Mouse (Mus musculus) midbrain, embryonic 13.5 days (tissue): Measurements from ENCODE around the gene Ltbp4. TPM values are rescaled to one million over a fixed set of nuclear protein-coding genes. Genes with fewer than 3 reads are reported as not detected.

Source experiments
- ATAC-seq: fragments of 200-750 bp; cut with Nextera tagmentation; 2 replicates; pipeline ENCODE4 v1.8.0; 2017; ENCODE audit warnings: mild to moderate bottlenecking, moderate TSS enrichment, moderate library complexity
- H3K27ac ChIP-seq: fragments of 300-500 bp; sonication (generic); 2 replicates; pipeline ENCODE4 v1.5.1; 2015; ENCODE audit warnings: inconsistent platforms, mild to moderate bottlenecking, moderate library complexity
- H3K27me3 ChIP-seq: fragments of 300-500 bp; sonication (generic); 2 replicates; pipeline ENCODE4 v1.6.1; 2015; ENCODE audit warnings: mild to moderate bottlenecking, inconsistent platforms
- H3K36me3 ChIP-seq: fragments of 300-500 bp; sonication (generic); 2 replicates; pipeline ENCODE4 v1.6.1; 2015; ENCODE audit warnings: mild to moderate bottlenecking, inconsistent platforms
- H3K4me1 ChIP-seq: fragments of 300-500 bp; sonication (generic); replicated peaks from 2 replicates; pipeline ENCODE4 v1.6.1; 2015; ENCODE audit warnings: inconsistent platforms
- H3K4me2 ChIP-seq: fragments of 300-500 bp; sonication (generic); replicated peaks from 2 replicates; pipeline ENCODE4 v1.6.1; 2015; ENCODE audit warnings: moderate library complexity, mild to moderate bottlenecking, inconsistent platforms
- H3K4me3 ChIP-seq: fragments of 300-500 bp; sonication (generic); replicated peaks from 2 replicates; pipeline ENCODE4 v1.5.1; 2015; ENCODE audit warnings: mild to moderate bottlenecking, inconsistent platforms
- H3K9ac ChIP-seq: fragments of 300-500 bp; sonication (generic); replicated peaks from 2 replicates; pipeline ENCODE4 v1.6.1; 2015; ENCODE audit warnings: mild to moderate bottlenecking, inconsistent platforms
- H3K9me3 ChIP-seq: fragments of 300-500 bp; sonication (generic); 2 replicates; pipeline ENCODE4 v1.6.1; 2016; ENCODE audit warnings: mild to moderate bottlenecking, inconsistent platforms
- whole genome bisulfite sequencing: fragments of 180-500 bp; shearing (Covaris S2); methylation state at CpG from one replicate; pipeline ENCODE4 v1.1.7; 2015; 5-methylcytosine and 5-hydroxymethylcytosine counted together
- polyA plus RNA-seq: library from polyadenylated mRNA; unstranded; fragments of >200 nt; fragmentation: Nextera tagmentation; extraction: Ambion mirVana; gene quantifications from 2 replicates; pipeline ENCODE4 v1.2.1, GENCODE M21; 2015

Gene Ltbp4
- polyA plus RNA-seq, 1 experiment from 2014 or later: 9.1 TPM

DNA sequence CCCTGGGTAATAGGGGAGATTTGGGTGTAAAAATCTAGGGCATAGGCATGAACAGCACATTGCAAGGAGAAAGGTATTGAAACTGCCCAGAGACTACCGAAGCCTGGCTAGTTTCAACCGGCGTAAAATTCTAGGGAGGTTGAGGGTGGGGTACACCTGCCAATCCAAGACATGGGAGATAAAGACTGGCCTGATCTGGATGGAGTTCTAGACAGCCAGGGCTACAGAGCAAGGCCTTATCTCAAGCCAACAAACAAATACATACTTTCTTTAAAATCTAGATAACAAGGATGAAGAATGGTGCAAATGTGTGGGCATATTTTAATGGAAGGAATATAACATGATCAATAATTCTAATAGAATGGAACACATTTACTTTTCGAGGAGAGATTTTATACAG lies 17.3 kb upstream of the Ltbp4 start:
- Histone ChIP-seq H3K9ac (peak overlapping the region; percentile 77), H3K27me3 (peaks cover 32% of the 10 kb centered on the region), H3K9me3 (no peaks in the 10 kb centered on the region), H3K36me3 (peaks cover 35% of the 10 kb centered on the region), H3K4me3 (peak overlapping the region; percentile 67), H3K4me1 (peaks cover 30% of the 10 kb centered on the region), H3K27ac (0 out of 2 replicates have a peak overlapping the region, but pooled peaks have one; percentile 73), H3K4me2 (peak overlapping the region; percentile 71)
- no peak for ATAC-seq
- 56% methylated on average over 4 of the region's 4 CpGs for WGBS

DNA sequence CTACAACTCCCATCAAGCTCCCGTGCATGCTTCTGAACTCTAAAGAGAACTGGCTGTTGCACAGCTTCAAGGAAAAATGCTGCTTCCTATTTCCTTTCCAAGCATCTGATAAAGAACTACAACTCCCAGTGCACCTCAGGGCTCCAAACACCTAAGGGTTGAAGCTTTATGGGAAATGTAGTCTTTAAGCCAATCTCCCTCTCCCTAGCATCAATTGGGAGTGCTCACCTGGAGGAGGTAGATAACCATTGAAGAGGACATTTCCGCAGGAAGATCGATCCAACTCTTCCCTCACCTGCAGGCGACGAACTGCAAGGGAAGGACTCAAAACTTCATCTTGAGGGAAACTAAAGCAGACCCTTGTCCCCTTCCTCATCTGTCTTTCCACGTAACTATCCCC lies 16.7 kb upstream of the Ltbp4 start:
- Histone ChIP-seq H3K4me2 (peak overlapping the region; percentile 71), H3K27ac (no peak overlapping the region), H3K9ac (peak overlapping the region; percentile 77; the same call in 1 of the 2 replicates), H3K27me3 (peaks cover 26% of the 10 kb centered on the region), H3K4me1 (peaks cover 30% of the 10 kb centered on the region), H3K4me3 (peak overlapping the region; percentile 67), H3K36me3 (peaks cover 42% of the 10 kb centered on the region), H3K9me3 (no peaks in the 10 kb centered on the region)
- ATAC-seq: no peak
- 27% methylated on average over 6 of the region's 6 CpGs for WGBS

DNA sequence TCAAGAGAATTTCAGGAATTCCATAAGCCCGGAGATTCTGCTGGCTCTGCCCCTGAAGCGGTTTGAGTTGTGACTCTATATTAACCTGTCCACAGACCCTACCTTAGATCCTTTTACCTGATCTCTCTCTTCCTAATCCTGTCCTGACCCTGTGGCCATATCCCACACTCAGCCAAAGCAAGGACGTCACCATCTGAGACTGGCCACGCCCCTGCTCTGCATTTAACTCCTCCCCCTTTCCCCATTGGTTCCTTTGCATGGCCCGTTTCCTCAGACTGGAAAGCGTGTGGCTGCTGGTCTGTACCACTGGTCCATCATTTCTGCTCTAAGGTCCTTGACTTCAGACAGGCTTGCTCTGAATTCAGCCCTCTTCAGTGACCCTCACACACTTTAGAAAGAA lies 8.0 kb upstream of the Ltbp4 start:
- Histone ChIP-seq H3K27me3 (no peaks in the 10 kb centered on the region), H3K9me3 (no peaks in the 10 kb centered on the region), H3K4me3 (no peak overlapping the region), H3K36me3 (peaks cover 85% of the 10 kb centered on the region), H3K4me2 (no peak overlapping the region), H3K27ac (no peak overlapping the region), H3K9ac (no peak overlapping the region), H3K4me1 (no peaks in the 10 kb centered on the region)
- WGBS: 13% methylated on average over 6 of the region's 6 CpGs
- ATAC-seq: no peak; the same call in 1 of the 2 replicates

DNA sequence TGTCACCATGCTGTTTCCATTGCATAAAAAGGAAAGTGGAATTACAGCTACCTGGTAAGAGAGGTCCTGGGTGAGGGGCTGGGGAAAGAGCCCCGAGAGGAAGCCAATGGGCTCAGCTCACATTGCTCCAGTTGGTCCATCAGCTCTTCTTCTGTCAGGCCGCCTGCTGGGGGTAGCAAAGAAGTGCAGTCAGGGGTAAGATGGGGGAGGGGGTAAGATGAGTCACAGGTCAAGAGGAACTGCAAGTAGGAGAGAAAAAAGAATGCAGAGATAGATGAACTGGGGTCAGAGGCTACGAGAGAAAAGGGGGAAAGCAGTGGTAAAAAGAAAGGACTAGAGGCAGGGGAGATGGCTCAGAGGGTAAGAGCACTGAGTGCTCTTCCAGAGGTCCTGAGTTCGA lies 5.1 kb upstream of the Ltbp4 start:
- no peak overlapping the region for H3K27ac ChIP-seq
- H3K4me1 ChIP-seq: peaks cover 13% of the 10 kb centered on the region
- WGBS: 41% methylated on average over 4 of the region's 4 CpGs
- H3K9ac ChIP-seq: no peak overlapping the region
- no peak for ATAC-seq
- H3K9me3 ChIP-seq: no peaks in the 10 kb centered on the region
- H3K36me3 ChIP-seq: peaks cover 59% of the 10 kb centered on the region
- H3K27me3 ChIP-seq: peaks cover 10% of the 10 kb centered on the region
- H3K4me3 ChIP-seq: no peak overlapping the region
- H3K4me2 ChIP-seq: no peak overlapping the region

DNA sequence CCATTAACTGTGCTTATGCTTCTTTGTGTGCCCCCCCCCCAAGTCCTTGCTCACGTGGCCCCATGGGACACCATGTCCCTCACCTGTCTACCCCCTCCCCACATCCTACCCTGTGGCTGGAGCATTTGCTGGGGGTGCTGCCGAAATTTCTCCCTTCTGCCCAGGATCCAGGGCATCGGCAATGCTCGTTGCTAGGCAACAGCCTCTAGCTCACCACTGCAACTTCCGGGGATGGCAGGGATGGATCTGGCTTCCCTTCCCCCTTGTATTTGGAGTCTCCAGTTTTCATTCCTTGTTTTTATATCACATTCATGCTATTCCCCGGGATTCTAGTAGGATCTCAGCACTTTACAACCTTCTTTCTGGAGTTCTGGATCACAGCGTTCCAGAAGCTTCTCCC lies 2.0 kb upstream of the Ltbp4 start:
- Histone ChIP-seq H3K4me1 (peaks cover 31% of the 10 kb centered on the region), H3K9ac (no peak overlapping the region), H3K4me3 (peak overlapping the region; percentile 28), H3K27ac (no peak overlapping the region), H3K4me2 (peak overlapping the region; percentile 50), H3K27me3 (peaks cover 36% of the 10 kb centered on the region), H3K9me3 (no peaks in the 10 kb centered on the region), H3K36me3 (peaks cover 30% of the 10 kb centered on the region)
- 20% methylated on average over 7 of the region's 7 CpGs for WGBS
- no peak for ATAC-seq

DNA sequence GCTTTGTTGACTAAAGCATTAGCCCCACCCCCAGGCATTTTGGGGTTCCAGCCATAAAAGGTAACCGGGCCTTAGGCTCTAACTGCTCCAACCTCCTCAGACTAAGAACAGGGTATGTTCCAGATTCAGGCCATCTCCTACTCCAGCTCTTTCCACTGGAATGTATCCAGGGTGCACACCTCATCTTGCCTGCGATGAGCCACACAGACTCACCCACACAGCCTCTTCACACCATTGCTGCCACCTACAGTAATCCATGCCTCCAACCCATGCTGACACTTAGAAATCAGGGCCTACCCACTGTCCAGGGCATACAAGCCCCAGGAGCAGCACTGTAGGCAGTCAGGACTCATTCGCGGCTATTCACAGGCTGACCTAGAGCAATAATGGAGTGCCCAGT lies 1.6 kb upstream of the Ltbp4 start:
- Histone ChIP-seq H3K36me3 (peaks cover 26% of the 10 kb centered on the region), H3K4me3 (peak overlapping the region; percentile 28), H3K27ac (no peak overlapping the region), H3K4me1 (peaks cover 35% of the 10 kb centered on the region), H3K9me3 (no peaks in the 10 kb centered on the region), H3K27me3 (peaks cover 40% of the 10 kb centered on the region), H3K4me2 (peak overlapping the region; percentile 50), H3K9ac (no peak overlapping the region)
- no peak for ATAC-seq
- 64% methylated on average over 4 of the region's 4 CpGs for WGBS

DNA sequence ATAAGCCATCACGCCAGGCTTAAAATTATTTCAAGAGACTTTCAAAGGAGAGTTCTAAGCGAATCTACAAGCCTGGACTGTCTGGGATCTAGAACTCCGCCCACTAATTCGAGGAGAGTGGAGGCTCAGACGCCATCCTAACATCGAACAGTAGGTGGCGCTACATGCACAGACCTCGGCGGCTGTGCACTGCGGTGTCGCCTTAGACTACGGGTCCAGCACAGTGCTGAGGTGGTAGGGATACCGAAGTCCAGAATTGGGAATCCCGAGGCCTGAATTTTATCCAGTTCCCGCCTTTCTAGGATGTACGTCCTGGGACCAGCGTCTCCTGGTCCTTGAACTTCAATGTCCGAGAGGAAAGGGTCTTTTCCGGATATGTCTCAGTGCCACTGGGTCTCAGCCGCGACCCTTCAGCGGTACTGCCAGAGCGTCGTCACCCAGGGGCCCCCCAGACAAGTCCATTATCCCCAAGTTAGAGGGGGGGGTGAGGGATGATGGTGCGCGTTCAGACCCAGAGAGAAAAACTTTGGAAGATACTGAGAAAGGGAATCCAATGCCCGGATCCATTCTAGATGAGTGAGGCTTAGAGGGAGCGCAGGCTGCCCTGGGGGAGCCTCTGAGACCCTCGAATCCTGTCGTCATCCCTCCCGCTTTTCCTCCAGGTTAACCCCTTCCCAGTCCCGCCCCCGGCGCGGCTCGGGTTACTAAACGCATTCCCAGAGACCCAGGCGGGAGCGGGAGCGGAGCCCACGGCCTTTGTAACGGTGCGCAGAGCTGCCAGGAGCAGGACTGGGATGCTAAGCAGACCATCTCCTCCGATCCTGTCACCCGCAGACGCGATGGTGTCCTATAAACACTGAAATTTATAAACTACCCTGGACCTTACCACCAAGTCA lies 1.3 kb downstream of the Ltbp4 start:
- H3K9ac ChIP-seq: peak overlapping the region; percentile 15
- H3K4me2 ChIP-seq: peak overlapping the region; percentile 53
- peaks cover 56% of the 10 kb centered on the region for H3K4me1 ChIP-seq
- peaks cover 3% of the 10 kb centered on the region; the same call in 1 of the 2 replicates for H3K36me3 ChIP-seq
- H3K4me3 ChIP-seq: peak overlapping the region; percentile 32
- peaks cover 69% of the 10 kb centered on the region for H3K27me3 ChIP-seq
- ATAC-seq: peak; percentile 83
- H3K9me3 ChIP-seq: no peaks in the 10 kb centered on the region
- whole genome bisulfite sequencing: under 1% methylated on average over 47 of the region's 47 CpGs
- H3K27ac ChIP-seq: no peak overlapping the region

DNA sequence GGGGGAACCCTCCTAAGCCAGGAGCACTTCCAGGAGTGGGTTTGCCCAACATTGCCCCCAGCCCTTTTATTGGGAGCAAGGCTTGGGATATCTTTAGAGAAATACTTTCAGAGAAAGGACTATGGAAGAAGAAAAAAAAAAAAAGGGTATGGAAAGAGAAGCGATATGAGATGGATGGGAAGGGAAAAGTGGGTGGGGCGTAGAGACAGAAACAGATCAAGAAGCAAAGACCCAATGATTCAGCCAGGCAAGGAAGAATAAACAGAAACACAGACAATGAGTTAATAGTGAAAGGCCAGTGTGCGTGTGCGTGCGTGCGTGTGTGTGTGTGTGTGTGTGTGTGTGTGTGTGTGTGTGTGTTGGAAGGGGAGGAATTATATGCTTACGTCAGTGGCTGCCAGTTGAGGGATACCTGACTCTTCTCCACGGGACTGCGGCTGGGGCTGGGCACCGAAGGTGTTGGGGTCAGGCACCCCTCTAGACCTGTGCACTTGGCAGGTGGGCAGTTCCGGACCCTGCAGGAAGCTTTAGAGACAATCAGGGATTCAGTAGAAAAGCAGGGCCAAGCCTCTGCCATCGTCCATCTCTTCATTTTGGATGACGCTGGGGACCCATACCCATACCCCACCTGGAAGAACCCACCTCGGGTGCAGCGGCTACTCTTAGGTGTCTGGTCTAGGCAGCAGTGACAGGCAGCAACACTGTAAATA lies 2.3 kb downstream of the Ltbp4 start:
- no peaks in the 10 kb centered on the region for H3K36me3 ChIP-seq
- 60% methylated on average over 15 of the region's 15 CpGs for WGBS
- H3K9me3 ChIP-seq: no peaks in the 10 kb centered on the region
- no peak overlapping the region for H3K4me3 ChIP-seq
- peaks cover 65% of the 10 kb centered on the region for H3K4me1 ChIP-seq
- ATAC-seq: no peak
- no peak overlapping the region for H3K27ac ChIP-seq
- H3K9ac ChIP-seq: no peak overlapping the region
- H3K27me3 ChIP-seq: peaks cover 79% of the 10 kb centered on the region
- no peak overlapping the region for H3K4me2 ChIP-seq

DNA sequence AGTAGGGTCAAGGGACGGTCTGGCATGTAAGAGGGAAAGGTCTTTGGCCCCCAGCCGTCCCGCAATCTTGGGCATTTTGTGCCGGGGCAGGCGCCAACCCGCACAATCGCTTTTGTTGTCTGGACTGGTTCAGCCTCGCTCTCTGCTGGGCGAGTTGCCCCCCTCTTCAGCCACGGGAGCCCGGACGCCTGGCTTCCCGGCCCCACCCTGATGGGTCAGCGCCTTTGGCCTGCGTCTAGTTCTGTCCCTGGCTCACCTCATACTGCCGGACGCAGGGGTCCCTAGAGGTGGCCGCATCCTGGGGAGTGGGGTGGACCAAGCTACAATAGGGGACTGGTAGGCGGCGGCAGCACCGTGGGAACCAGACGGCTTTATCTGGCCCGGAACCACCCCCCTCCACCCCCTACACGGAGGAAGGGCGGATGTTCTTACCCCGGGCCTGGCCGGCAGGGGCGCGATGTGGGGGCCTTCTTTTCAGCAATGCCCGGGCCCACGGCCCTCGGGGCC lies 3.0 kb downstream of the Ltbp4 start:
- 0 out of 2 replicates have a peak overlapping the region, but pooled peaks have one; percentile 0 for H3K4me3 ChIP-seq
- peak overlapping the region; percentile 77 for H3K4me2 ChIP-seq
- peaks cover 64% of the 10 kb centered on the region for H3K4me1 ChIP-seq
- no peaks in the 10 kb centered on the region for H3K9me3 ChIP-seq
- ATAC-seq: no peak
- peaks cover 86% of the 10 kb centered on the region for H3K27me3 ChIP-seq
- peak overlapping the region; percentile 2; the same call in 1 of the 2 replicates for H3K9ac ChIP-seq
- no peaks in the 10 kb centered on the region for H3K36me3 ChIP-seq
- H3K27ac ChIP-seq: no peak overlapping the region
- 2% methylated on average over 32 of the region's 32 CpGs for WGBS

DNA sequence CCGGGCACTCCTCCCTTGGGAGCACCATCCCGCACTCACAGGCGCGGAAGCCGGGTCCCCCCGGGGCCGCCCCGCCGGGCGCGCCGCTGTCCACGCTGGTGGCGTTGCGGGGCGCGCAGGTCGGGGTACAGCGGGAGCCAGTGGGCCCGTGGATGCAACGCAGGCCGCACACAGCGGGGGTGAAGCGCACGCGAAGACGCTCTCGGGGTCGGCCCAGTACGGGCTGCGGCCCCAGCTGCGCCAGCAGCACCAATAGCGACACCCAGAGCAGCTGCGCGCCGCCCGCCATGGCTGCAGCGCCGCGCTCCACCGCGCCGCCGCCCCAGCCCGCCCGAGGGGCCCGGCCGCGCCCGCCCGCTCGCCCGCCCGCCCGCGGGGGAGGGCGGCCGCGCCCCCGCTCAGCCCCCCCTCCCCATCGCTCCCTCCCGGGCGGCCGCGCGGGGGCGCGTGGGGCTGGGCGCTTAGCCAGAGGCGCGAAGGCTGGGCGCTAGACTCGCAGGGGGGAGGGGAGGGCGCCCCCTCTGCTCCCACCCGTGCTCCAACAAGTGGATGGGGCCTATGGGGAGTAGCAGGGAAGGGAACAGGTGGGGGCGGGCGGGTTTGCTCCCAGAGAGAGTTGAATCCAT lies 4.1 kb downstream of the Ltbp4 start:
- peak; percentile 7; the same call in 1 of the 2 replicates for ATAC-seq
- no peaks in the 10 kb centered on the region for H3K9me3 ChIP-seq
- no peaks in the 10 kb centered on the region for H3K36me3 ChIP-seq
- peak overlapping the region; percentile 77 for H3K4me2 ChIP-seq
- peaks cover 94% of the 10 kb centered on the region for H3K27me3 ChIP-seq
- peak overlapping the region; percentile 40 for H3K4me3 ChIP-seq
- H3K9ac ChIP-seq: peak overlapping the region; percentile 63
- WGBS: under 1% methylated on average over 38 of the region's 77 CpGs
- H3K4me1 ChIP-seq: peaks cover 67% of the 10 kb centered on the region
- H3K27ac ChIP-seq: no peak overlapping the region

DNA sequence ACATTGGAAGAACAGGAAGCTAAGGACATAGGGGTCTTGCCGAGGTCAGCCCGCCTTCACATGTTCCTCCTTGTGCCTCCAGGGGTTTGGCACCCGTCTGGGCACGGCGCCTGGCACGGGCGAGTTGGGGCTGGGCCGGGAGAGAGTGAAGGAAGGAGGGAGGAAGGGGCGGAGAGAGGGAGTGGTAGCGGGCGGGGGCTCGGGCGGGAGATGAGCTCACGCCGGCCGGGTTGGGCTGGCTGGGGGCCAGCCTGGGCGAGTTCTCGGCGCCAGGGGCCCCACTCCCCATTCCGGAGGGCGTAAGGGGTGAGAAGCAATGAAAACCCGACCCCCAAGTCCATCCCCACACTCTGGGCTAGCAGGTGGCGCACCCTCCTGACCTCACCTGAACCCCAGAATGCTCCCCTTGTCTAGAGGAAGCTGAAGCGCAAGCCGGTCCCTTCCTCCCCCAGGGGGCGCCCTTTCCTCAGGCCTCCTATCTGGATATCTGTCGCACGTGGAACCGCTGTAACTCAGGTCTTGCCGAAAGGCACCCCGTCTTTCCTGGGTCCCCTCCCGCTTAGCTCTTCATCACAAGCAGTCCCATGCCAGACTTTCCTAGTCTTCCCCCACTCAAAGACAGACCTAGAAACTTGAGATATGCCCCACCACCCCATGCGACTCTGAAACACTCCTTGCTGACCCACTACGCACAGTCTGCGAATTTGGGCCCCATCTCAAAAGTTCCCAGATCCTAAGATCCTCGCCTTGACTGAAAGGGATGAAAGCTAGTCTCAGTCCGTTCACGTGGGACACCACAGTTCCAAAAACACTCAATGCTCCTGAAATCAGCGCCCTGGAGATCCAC lies 4.9 kb downstream of the Ltbp4 start:
- 1% methylated on average over 39 of the region's 39 CpGs for WGBS
- H3K4me3 ChIP-seq: peak overlapping the region; percentile 40
- no peaks in the 10 kb centered on the region for H3K36me3 ChIP-seq
- ATAC-seq: no peak
- H3K9me3 ChIP-seq: no peaks in the 10 kb centered on the region
- H3K4me2 ChIP-seq: peak overlapping the region; percentile 77
- H3K27me3 ChIP-seq: peaks cover 94% of the 10 kb centered on the region
- no peak overlapping the region for H3K27ac ChIP-seq
- peaks cover 63% of the 10 kb centered on the region for H3K4me1 ChIP-seq
- peak overlapping the region; percentile 63 for H3K9ac ChIP-seq
